Mouse (Mus musculus): ENCODE measurements around the gene Efcab1.
"Not testable (repeated sequence)": the region's sequence is repeated elsewhere in the genome, so short reads cannot be mapped to it uniquely, and the experiment has no call there.

The Efcab1 gene

DNA sequence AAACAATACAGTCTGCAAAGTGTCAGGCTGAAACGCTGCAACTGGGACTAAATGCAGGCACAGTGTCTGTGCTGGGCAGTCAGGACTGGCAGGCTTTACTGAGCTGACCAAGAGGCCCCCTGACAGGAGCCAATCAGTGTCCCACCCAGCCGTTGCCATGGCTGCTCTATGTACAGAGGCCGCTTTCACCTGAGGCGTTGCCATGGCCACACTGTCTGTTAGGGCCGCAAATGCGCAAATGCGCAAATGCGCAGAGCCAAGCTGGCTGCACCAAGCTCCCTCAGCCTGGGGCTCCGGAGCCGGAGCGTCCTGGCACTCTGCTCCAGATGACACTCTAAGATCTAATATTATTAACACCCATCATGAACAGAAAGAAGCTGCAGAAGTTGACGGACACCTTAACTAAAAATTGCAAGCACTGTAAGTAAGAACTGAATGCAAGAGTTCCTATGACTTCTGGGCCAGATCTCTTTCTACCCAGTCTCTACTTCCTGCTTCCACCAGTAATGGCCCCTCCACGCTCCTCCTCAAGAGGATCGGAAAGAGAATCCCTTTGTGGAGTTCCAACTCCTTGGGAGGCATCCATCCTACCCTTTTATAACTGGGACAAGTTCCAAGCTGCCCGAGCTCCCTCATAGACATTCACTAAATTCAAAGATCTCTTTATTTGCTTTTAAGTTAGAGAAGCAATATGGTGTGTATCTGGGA lies at the start of gene Efcab1:
Gene Efcab1, plus strand, starts transcription at position 214 of the 708 bp plus-strand sequence.
- peak; percentile 6 to 25 for DNase-seq

- no peak for DNase-seq
These were observed 47.0 kb upstream of the Efcab1 start for GRCm38 (mm10) chr16:14859443-14859842.

GRCm38 (mm10) chr16:14884916-14885315 lies 21.5 kb upstream of the Efcab1 start:
- DNase-seq: no peak

DNA sequence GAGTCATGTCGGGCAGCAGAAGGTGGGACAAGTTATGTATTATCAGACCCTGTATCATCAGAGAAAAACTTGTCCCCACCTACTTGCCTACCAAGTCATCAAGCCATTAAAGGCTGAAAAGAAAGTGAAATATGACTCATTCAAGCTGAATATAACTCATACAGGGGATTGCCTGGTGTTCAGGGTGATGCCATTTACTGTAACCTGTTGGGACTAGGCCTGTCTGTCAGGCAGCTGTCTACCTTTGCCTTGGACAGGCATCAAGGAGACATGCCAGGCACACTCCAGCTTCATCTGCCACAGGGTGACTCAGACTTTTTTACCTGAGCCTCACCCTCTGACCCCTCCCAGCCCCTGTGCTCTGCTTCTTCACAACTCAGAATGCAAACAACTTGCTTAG lies 21.0 kb upstream of the Efcab1 start:
- no peak for DNase-seq

GRCm38 (mm10) chr16:14892492-14892891 lies 13.9 kb upstream of the Efcab1 start:
- DNase-seq: no peak

GRCm38 (mm10) chr16:14893864-14894263 lies 12.5 kb upstream of the Efcab1 start:
- no peak for DNase-seq

DNA sequence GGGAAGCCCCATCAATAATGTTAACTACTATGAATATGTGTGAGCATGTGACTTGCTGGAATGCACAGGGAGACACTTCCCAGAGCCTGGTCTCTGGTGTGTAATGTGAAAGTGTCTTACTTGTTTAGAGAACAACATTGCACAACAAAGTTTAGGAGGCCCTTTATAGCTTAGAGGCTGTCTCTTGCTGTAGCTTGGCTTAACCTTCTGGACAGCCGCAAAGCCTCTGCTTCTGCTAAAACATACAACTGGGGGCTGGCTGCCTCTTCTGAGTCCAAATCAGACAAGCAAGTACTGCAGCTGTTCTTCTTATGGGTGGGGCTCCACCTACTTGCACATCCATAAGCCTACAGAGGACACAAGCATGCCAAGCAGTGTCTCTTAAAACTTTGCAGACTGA lies 11.7 kb upstream of the Efcab1 start:
- peak in 1 of 2 experiments; percentile 37 for DNase-seq

DNA sequence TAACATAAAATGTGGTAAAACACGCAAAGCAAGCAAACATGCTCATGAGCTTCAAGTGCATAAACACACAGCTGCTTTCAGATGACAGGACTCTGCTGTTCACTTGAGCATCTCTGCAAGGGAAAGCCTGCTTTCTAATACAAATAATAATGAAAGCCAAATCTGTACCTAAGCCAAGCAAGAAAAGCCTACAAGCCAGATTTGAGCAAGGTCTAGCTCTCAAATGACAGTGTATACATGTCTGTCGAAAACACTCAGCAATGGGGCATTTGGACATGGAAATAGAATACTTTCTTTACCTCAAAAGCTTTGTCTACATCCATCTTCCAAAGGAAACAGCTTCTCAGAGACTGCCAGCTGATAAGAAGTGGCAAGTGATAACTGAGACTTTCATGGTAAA lies 10.9 kb upstream of the Efcab1 start:
- no peak for DNase-seq

GRCm38 (mm10) chr16:14930711-14931110 lies 24.3 kb downstream of the Efcab1 start:
- DNase-seq: not testable (repeated sequence)

GRCm38 (mm10) chr16:14936478-14937166 lies 30.2 kb downstream of the Efcab1 start:
- peak; percentile 74 to 88 for DNase-seq

DNA sequence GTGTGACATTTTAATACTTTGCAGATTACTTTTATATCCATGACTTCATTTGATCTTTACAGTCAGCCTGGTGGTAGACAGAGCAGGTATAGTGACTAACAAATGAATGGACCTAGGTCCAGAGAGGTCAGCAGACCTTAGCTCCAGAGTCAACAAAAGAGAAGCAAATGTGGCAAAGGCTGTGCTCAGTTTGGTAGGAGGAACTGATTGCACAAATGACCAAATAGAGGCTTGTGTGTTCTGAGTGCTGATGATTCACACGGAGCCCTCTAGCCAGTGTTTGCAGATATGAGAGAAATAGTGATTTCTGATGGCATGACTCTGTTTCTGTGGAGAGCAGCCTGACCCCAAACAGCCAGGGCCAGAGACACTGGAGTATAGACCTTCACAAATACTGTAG lies 33.1 kb downstream of the Efcab1 start:
- DNase-seq: no peak

- peak; percentile 66 to 70 for DNase-seq
These were observed 33.7 kb downstream of the Efcab1 start for GRCm38 (mm10) chr16:14939994-14940715.

- DNase-seq: peak; percentile 21 to 36
These were observed 34.5 kb downstream of the Efcab1 start for GRCm38 (mm10) chr16:14940898-14941297.

DNA sequence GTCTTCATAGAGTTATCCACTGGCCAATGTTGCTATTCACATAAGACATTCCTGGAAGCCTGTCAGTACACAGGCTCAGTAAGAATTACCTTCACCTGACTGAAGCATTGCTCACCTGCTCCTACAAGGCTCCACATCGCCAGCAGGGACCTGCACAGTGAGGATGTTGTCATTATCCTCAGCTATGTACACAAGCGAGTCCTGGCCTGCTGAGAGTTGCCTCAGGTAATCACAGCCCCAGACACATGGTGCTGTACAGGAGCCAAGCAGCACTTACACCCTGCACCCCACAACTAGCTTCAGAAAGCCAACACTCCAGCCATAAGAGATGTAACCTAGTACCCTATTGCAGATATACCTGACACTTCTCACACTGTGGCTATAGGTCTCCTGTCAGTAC lies 37.1 kb downstream of the Efcab1 start:
- DNase-seq: no peak

- DNase-seq: not testable (repeated sequence)
These were observed 41.2 kb downstream of the Efcab1 start for GRCm38 (mm10) chr16:14947561-14947960.

- DNase-seq: no peak
These were observed 45.5 kb downstream of the Efcab1 start for GRCm38 (mm10) chr16:14951894-14952293.

DNA sequence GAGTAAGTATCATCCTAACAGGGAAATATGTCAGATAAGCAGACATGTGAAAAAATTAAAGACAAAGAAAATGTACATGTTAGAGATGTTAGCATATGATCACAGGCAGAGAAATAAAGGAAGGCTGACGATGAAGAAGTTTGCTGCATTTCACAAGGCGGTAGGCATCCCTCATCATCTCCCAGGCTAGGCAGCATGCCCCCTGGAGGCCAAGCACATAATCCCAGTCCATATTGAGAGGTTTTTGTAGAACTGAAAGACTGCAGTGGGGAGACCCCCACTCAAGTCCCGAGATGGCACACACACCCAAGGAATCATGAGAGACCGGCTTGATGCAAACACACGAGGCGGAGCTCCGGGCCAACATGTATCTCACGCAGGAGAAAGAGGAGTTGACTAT lies 53.3 kb downstream of the Efcab1 start:
- DNase-seq: no peak

DNA sequence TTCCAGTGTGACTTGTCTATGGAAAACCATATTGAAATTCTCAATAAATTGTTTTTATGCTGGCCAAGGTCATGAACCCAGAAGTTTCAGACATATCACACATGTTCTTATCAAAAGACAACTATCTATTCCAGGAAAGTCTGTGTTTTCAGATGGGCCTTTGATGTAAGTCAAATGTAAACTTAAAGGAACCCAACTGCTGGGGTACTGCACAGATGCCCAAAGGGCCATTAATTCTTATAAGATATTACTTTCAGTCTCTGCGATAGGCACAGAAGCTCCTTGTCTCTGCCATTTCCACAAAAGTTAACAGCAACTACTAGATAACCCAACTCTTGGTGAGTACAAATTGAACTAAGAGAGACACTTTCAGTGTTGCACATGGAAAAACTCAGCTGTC lies 67.3 kb downstream of the Efcab1 start:
- DNase-seq: no peak

- DNase-seq: no peak
These were observed 72.8 kb downstream of the Efcab1 start for GRCm38 (mm10) chr16:14979228-14979627.

GRCm38 (mm10) chr16:14989614-14990268 lies 83.3 kb downstream of the Efcab1 start:
- peak; percentile 12 to 27 for DNase-seq

DNA sequence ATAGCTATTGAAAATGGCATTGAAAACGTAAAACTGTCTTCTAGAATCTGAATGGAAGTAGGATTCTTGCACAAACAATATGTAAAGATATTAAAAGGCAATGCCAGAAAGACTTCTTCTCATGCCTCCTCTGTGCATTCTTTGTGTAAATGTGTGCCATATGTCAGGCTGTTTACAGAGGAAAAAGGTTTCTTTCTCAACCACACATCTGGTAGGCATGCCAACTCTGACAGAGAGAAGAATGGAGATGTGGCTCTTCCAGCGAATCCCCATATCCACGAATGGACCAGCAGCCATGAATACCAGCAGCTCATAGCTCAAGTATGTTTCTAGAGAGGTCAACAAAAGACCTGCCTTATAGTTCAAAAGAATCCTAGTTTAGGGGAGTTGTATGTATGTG lies 84.6 kb downstream of the Efcab1 start:
- no peak for DNase-seq

- peak in 1 of 2 experiments; percentile 36 for DNase-seq
These were observed 86.2 kb downstream of the Efcab1 start for GRCm38 (mm10) chr16:14992461-14993107.

DNA sequence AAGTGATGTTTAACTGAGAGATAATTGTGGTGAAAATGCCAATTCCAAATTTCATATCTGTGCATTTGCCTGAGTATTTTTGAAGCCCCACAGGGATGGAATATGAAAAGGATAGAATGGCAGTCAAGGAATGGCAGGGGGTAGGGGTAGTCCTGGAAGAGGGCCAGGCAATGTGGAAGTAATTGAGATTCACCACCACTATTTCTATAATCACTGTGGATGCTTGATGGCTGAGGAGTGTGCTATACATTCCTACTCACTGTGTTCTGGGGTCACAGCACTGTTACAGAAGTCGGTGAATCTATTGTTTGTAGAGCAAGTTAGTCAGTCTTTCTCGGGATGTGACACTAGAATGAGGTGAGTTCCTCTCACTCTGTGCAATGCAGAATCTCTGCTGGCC lies 108.3 kb downstream of the Efcab1 start:
- no peak for DNase-seq

Data from lung, postnatal 4 days (tissue).